In genomic region chr17:48466769-48467394, GRCm38 (mm10) we compare ENCODE assay signal across 9 mouse cellular contexts. TPM values are rescaled to one million over a fixed set of nuclear protein-coding genes. Genes with fewer than 3 reads are reported as not detected.
A peak's percentile ranks its signal among the peaks of the same experiment; 100 is the strongest.
DNase-seq lines count a peak whose midpoint lies in the region; ATAC-seq lines count a peak whose summit lies in the region.
"Had no signal": no experiment of that assay in that cellular context is flagged by ENCODE, and none has a peak within 500 bp of the region (broad histone marks: within the 10 kb centered on the region; RNA-seq: fewer than 3 reads in every experiment).

No protein-coding gene starts in this region.

- H3K4me1 ChIP-seq in kidney, embryonic 16.5 days (ENCODE audit: insufficient read depth, low read length): no peaks in the 10 kb centered on the region
- no peaks in the 10 kb centered on the region; the same call in 1 of the 2 replicates for H3K4me1 ChIP-seq in forebrain, embryonic 11.5 days (replicated peaks; ENCODE audit: control insufficient read depth, insufficient read depth, low read length)
- 0 out of 2 replicates have a peak, but pooled peaks cover 3% of the 10 kb centered on the region for H3K4me1 ChIP-seq in neural tube, embryonic 14.5 days (ENCODE audit: control insufficient read depth, insufficient read depth, low read length)

- peak overlapping the region; percentile 36 for H3K4me2 ChIP-seq in kidney, embryonic 16.5 days (replicated peaks; ENCODE audit: low read depth, low read length)
- peak overlapping the region; percentile 39; the same call in 1 of the 2 replicates for H3K4me2 ChIP-seq in forebrain, embryonic 11.5 days (ENCODE audit: low read depth, low read length, severe bottlenecking)
- peak overlapping the region; percentile 26; the same call in 1 of the 2 replicates for H3K4me2 ChIP-seq in neural tube, embryonic 14.5 days (ENCODE audit: low read depth, low read length)

- H3K4me3 ChIP-seq in kidney, embryonic 16.5 days (ENCODE audit: low read length): peak overlapping the region; percentile 0; the same call in 1 of the 2 replicates
- H3K4me3 ChIP-seq in forebrain, embryonic 11.5 days (ENCODE audit: low read depth, low read length): no peak overlapping the region
- H3K4me3 ChIP-seq in neural tube, embryonic 14.5 days (ENCODE audit: low read depth, low read length): no peak overlapping the region

- H3K27ac ChIP-seq in kidney, embryonic 16.5 days (ENCODE audit: low read length): no peak overlapping the region
- no peak overlapping the region for H3K27ac ChIP-seq in forebrain, embryonic 11.5 days (ENCODE audit: low read depth, low read length)
- H3K27ac ChIP-seq in neural tube, embryonic 14.5 days (ENCODE audit: low read depth, low read length): no peak overlapping the region
- H3K27ac ChIP-seq: macrophage had no signal

- 44% methylated on average over 22 of the region's 22 CpGs for WGBS in kidney, embryonic 16.5 days
- WGBS in forebrain, embryonic 11.5 days: 38% methylated on average over 22 of the region's 22 CpGs
- WGBS in neural tube, embryonic 14.5 days: 39% methylated on average over 22 of the region's 22 CpGs

- H3K9me3 ChIP-seq in kidney, embryonic 16.5 days (ENCODE audit: low read length): no peaks in the 10 kb centered on the region
- no peaks in the 10 kb centered on the region for H3K9me3 ChIP-seq in forebrain, embryonic 11.5 days (ENCODE audit: control insufficient read depth, low read length)
- H3K9me3 ChIP-seq in neural tube, embryonic 14.5 days (ENCODE audit: control insufficient read depth, low read length): no peaks in the 10 kb centered on the region

- DNase-seq in kidney, adult 18-20 months: no peak
- DNase-seq in forebrain, embryonic 11.5 days (ENCODE audit: low spot score): no peak
- peak; percentile 82 for DNase-seq in liver
- DNase-seq in adrenal gland, postnatal 25 days: no peak
- no peak for DNase-seq in ovary, postnatal 10 days (ENCODE audit: low spot score)
- no peak for DNase-seq in layer of hippocampus, postnatal 10 days (ENCODE audit: low spot score in 2 of 2)

- no peak overlapping the region for H3K9ac ChIP-seq in kidney, embryonic 16.5 days (replicated peaks; ENCODE audit: low read length)
- H3K9ac ChIP-seq in forebrain, embryonic 11.5 days (ENCODE audit: low read length): no peak overlapping the region
- no peak overlapping the region for H3K9ac ChIP-seq in neural tube, embryonic 14.5 days (replicated peaks; ENCODE audit: low read depth, low read length)

- ATAC-seq in kidney, embryonic 16.5 days (ENCODE audit: low FRiP score, low TSS enrichment): 0 out of 2 replicates have a peak, but pooled peaks have one; percentile 29
- ATAC-seq in forebrain, embryonic 11.5 days (replicated peaks; ENCODE audit: low FRiP score): no peak; the same call in 1 of the 2 replicates
- ATAC-seq in neural tube, embryonic 14.5 days (ENCODE audit: low read depth): peak; percentile 56

- no peaks in the 10 kb centered on the region for H3K27me3 ChIP-seq in kidney, embryonic 16.5 days (ENCODE audit: insufficient read depth, low read length)
- H3K27me3 ChIP-seq in forebrain, embryonic 11.5 days (ENCODE audit: control insufficient read depth, insufficient read depth, low read length): no peaks in the 10 kb centered on the region
- no peaks in the 10 kb centered on the region for H3K27me3 ChIP-seq in neural tube, embryonic 14.5 days (ENCODE audit: control insufficient read depth, insufficient read depth, low read length)

- no peaks in the 10 kb centered on the region for H3K36me3 ChIP-seq in kidney, embryonic 16.5 days (ENCODE audit: insufficient read depth, low read length)
- H3K36me3 ChIP-seq in forebrain, embryonic 11.5 days (ENCODE audit: control insufficient read depth, insufficient read depth, low read length): no peaks in the 10 kb centered on the region
- no peaks in the 10 kb centered on the region for H3K36me3 ChIP-seq in neural tube, embryonic 14.5 days (ENCODE audit: control insufficient read depth, insufficient read depth, low read length)

RNA-seq across cellular contexts. Expression of gene Unc5cl, which starts 12.2 kb away (rescaled TPM):
- polyA plus RNA-seq in kidney, embryonic 16.5 days (2015; fragmentation: Nextera tagmentation; extraction: Ambion mirVana): 8.3 and 8.8 TPM in 2 replicates
- polyA plus RNA-seq in forebrain, embryonic 11.5 days (2014; fragmentation: Nextera tagmentation; extraction: Ambion mirVana): 0.17 and 0.25 TPM in 2 replicates
- 0.31 TPM in 1 of 2 replicates, not detected in the other for polyA plus RNA-seq in neural tube, embryonic 14.5 days (2014; fragmentation: Nextera tagmentation; extraction: Ambion mirVana)
- total RNA-seq in adrenal gland, postnatal 25 days (2021): not detected in 2 replicates
- 1 to 10 TPM in 1 of 2 experiments, under 1 TPM in 1; 0.98 to 2.0 TPM for total RNA-seq in layer of hippocampus, postnatal 10 days (2021)
- polyA plus RNA-seq: macrophage had no signal

RNA-seq across cellular contexts. Expression of gene Tspo2, which starts 15.6 kb away (rescaled TPM):
- polyA plus RNA-seq in kidney, embryonic 16.5 days (2015; fragmentation: Nextera tagmentation; extraction: Ambion mirVana): 1.7 and 2.0 TPM in 2 replicates
- polyA plus RNA-seq in forebrain, embryonic 11.5 days (2014; fragmentation: Nextera tagmentation; extraction: Ambion mirVana): 0.63 and 1.4 TPM in 2 replicates
- polyA plus RNA-seq in neural tube, embryonic 14.5 days (2014; fragmentation: Nextera tagmentation; extraction: Ambion mirVana): 1.6 and 1.8 TPM in 2 replicates
- not detected in 2 replicates for total RNA-seq in adrenal gland, postnatal 25 days (2021)
- total RNA-seq in layer of hippocampus, postnatal 10 days (2021): not detected
- polyA plus RNA-seq: macrophage had no signal

RNA-seq across cellular contexts. Expression of gene Apobec2, which starts 34.2 kb away (rescaled TPM):
- polyA plus RNA-seq in kidney, embryonic 16.5 days (2015; fragmentation: Nextera tagmentation; extraction: Ambion mirVana): 2.6 and 2.7 TPM in 2 replicates
- polyA plus RNA-seq in forebrain, embryonic 11.5 days (2014; fragmentation: Nextera tagmentation; extraction: Ambion mirVana): 0.51 and 0.56 TPM in 2 replicates
- polyA plus RNA-seq in neural tube, embryonic 14.5 days (2014; fragmentation: Nextera tagmentation; extraction: Ambion mirVana): 0.75 and 0.99 TPM in 2 replicates
- 1.3 and 1.5 TPM in 2 replicates for total RNA-seq in adrenal gland, postnatal 25 days (2021)
- under 1 TPM in 1 of 2 experiments, not detected in 1; 0.47 TPM for total RNA-seq in layer of hippocampus, postnatal 10 days (2021)
- polyA plus RNA-seq: macrophage had no signal

RNA-seq across cellular contexts. Expression of gene Oard1, which starts 57.1 kb away (rescaled TPM):
- polyA plus RNA-seq in kidney, embryonic 16.5 days (2015; fragmentation: Nextera tagmentation; extraction: Ambion mirVana): 70.2 and 77.9 TPM in 2 replicates
- 91.6 and 91.8 TPM in 2 replicates for polyA plus RNA-seq in forebrain, embryonic 11.5 days (2014; fragmentation: Nextera tagmentation; extraction: Ambion mirVana)
- polyA plus RNA-seq in neural tube, embryonic 14.5 days (2014; fragmentation: Nextera tagmentation; extraction: Ambion mirVana): 35.7 and 37.8 TPM in 2 replicates
- 21.5 and 31.2 TPM in 2 replicates for total RNA-seq in adrenal gland, postnatal 25 days (2021)
- total RNA-seq in layer of hippocampus, postnatal 10 days (2021): 10 to 100 TPM; 11.9 to 16.2 TPM

RNA-seq across cellular contexts. Expression of gene Nfya, which starts 57.2 kb away (rescaled TPM):
- 16.6 and 18.9 TPM in 2 replicates for polyA plus RNA-seq in kidney, embryonic 16.5 days (2015; fragmentation: Nextera tagmentation; extraction: Ambion mirVana)
- polyA plus RNA-seq in forebrain, embryonic 11.5 days (2014; fragmentation: Nextera tagmentation; extraction: Ambion mirVana): 24.5 and 25.6 TPM in 2 replicates
- polyA plus RNA-seq in neural tube, embryonic 14.5 days (2014; fragmentation: Nextera tagmentation; extraction: Ambion mirVana): 16.2 and 16.3 TPM in 2 replicates
- 36.6 and 39.2 TPM in 2 replicates for total RNA-seq in adrenal gland, postnatal 25 days (2021)
- total RNA-seq in layer of hippocampus, postnatal 10 days (2021): 10 to 100 TPM; 33.5 to 38.1 TPM
